Mouse (Mus musculus): ENCODE results near the gene Pkn1. TPM values are rescaled to one million over a fixed set of nuclear protein-coding genes. Genes with fewer than 3 reads are reported as not detected.

Pkn1 gene
- polyA plus RNA-seq (2014; fragmentation: Nextera tagmentation; extraction: Ambion mirVana) = 18.6 and 20.3 TPM in 2 replicates

DNA sequence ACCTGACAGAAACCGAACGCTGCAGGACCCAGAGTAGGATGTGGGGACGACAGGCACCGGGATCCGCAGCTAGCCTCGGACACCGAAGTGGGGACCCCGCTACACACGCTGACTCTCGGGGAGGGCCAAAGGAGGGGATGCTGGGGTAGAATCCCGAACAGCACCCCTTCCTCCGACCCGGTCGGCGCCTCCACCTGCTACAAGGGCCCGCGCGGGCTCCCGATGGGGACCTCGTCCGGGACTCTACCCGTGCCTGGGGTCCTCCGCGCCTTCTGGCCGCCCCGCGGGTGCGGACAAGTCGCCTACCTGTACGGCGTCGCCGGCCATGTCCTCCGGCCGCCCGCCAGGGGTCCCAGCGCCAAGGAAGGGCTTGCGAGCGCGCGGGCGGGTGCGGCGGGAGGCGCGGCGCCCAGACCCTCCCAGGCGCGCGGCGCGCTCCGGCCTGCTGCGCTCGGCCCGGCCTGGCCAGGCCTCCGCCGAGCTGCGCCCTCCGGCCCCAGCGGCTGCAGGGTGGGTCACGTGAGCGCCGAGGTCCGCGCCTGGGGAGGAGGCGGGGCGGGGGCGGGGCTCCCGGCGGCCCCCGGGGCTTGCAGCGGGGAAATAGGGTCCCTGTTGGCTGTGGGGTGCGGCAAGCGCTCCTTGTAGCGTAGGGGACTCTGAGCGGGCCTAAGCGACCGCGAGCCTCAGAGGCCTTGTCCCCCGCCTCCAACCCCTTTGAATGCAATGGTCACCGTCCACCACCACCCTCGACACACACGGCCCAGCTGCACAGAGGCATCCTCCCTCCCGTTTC, at the start of gene Pkn1:
TSS of gene Pkn1 (minus strand) at position 519 of the 793 bp plus-strand sequence.
- Histone ChIP-seq H3K9ac (ENCODE audit: low read length) (peak within 1 kb of the TSS; percentile 95), H3K4me3 (ENCODE audit: low read depth, low read length) (peak within 1 kb of the TSS; percentile 85), H3K36me3 (ENCODE audit: control insufficient read depth, insufficient read depth, low read length) (no peaks in the 10 kb centered on the region), H3K27me3 (ENCODE audit: control insufficient read depth, insufficient read depth, low read length) (no peaks in the 10 kb centered on the region), H3K4me2 (peak within 1 kb of the TSS; percentile 97), H3K27ac (ENCODE audit: low read depth, low read length) (peak within 1 kb of the TSS; percentile 56), H3K4me1 (ENCODE audit: control insufficient read depth, insufficient read depth, low read length) (peaks cover 20% of the 10 kb centered on the region), H3K9me3 (ENCODE audit: control insufficient read depth, low read length) (no peaks in the 10 kb centered on the region)
- under 1% methylated on average over 77 of the region's 85 CpGs for WGBS
- DNase-seq (ENCODE audit: low spot score, missing footprints) = peak; percentile 97
- peak; percentile 96 for ATAC-seq (ENCODE audit: low FRiP score)

DNA sequence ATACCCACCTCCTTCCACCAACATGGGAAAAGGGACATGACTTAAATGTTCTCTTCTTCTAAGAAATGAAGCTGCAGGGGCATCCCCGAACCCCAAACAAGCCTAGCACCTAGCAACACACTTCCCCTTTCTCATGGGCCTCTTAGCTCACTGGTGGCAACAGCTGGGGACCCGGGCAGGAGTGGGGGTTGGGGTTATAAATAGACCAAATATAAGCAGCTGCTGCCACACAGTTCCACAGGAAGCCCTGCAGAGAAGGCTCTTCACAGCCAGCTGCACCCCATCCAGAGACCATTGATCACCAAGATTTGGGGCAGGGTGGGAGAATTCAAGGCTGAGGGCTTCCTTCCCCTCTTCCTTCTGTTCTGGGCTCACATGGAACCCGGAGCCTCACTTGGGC, 49.7 kb upstream of the Pkn1 start:
- no peak for ATAC-seq (ENCODE audit: low FRiP score)
- Histone ChIP-seq H3K4me2 (no peak overlapping the region), H3K36me3 (ENCODE audit: control insufficient read depth, insufficient read depth, low read length) (no peaks in the 10 kb centered on the region), H3K9me3 (ENCODE audit: control insufficient read depth, low read length) (no peaks in the 10 kb centered on the region), H3K4me1 (ENCODE audit: control insufficient read depth, insufficient read depth, low read length) (peaks cover 4% of the 10 kb centered on the region), H3K27me3 (ENCODE audit: control insufficient read depth, insufficient read depth, low read length) (peaks cover 8% of the 10 kb centered on the region), H3K9ac (ENCODE audit: low read length) (no peak overlapping the region), H3K27ac (ENCODE audit: low read depth, low read length) (no peak overlapping the region), H3K4me3 (ENCODE audit: low read depth, low read length) (no peak overlapping the region)
- DNase-seq (ENCODE audit: low spot score, missing footprints) = no peak
- 47% methylated on average over 3 of the region's 3 CpGs for WGBS

DNA sequence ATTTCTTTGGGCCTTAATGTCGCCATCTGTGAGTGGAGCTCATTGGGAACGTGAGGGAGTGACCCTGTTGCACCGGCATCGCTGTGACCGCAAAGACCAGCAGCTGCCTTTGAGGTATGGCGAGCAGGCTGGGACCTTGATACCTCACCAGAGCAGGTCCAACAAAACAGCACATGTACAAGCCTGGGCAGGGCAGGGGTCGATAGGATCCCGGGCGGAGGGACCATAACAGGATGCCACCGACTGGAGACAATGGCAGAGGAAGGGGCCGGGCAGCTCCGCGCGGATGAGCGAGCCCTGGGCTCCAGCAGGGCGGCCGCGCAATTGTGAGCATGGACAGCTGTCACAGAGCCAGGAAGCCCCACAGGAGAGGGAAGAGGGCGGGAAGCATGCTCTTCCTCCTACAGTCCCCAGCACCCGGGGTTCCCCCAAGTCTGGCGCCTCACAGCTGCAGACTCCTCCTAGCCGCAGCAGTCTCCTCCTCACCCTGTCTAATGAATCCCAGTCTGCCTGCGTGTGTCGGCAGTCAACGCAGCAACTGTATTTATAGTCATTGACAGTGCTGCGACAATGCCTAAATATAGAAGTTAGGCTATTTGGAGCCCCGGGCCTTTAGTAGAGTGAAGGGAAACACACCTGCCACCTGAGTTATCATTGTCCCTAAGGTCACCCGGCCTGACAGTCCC, 48.8 kb upstream of the Pkn1 start:
- peak; percentile 94 for DNase-seq (ENCODE audit: low spot score, missing footprints)
- WGBS = 3% methylated on average over 26 of the region's 28 CpGs
- H3K4me2 ChIP-seq = peak overlapping the region; percentile 59
- peak overlapping the region; percentile 32 for H3K4me3 ChIP-seq (ENCODE audit: low read depth, low read length)
- peak; percentile 78 for ATAC-seq (ENCODE audit: low FRiP score)
- no peak overlapping the region for H3K27ac ChIP-seq (ENCODE audit: low read depth, low read length)
- H3K9ac ChIP-seq (ENCODE audit: low read length) = peak overlapping the region; percentile 26
- no peaks in the 10 kb centered on the region for H3K9me3 ChIP-seq (ENCODE audit: control insufficient read depth, low read length)
- H3K4me1 ChIP-seq (ENCODE audit: control insufficient read depth, insufficient read depth, low read length) = peaks cover 4% of the 10 kb centered on the region
- peaks cover 8% of the 10 kb centered on the region for H3K27me3 ChIP-seq (ENCODE audit: control insufficient read depth, insufficient read depth, low read length)
- H3K36me3 ChIP-seq (ENCODE audit: control insufficient read depth, insufficient read depth, low read length) = no peaks in the 10 kb centered on the region

DNA sequence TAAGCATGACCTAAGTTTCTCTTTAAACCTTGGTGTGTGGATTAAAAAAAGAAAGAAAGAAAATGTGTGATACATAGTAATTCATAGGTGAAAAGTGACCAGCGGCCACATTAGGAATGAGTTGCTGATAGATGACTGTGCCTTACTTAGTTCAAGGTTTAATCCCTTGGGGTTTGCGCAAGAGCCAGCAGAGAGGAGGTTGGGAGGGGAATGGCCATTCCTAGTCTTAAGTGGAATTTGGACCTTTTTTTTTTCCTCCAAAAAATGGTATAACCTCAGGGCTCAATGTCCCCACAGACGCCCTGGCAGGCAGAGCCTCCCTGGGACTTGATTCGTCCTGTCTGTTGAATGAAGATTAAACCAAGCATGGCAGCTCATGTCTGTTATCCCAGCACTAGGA, 45.1 kb upstream of the Pkn1 start:
- no peak overlapping the region for H3K4me2 ChIP-seq
- peaks cover 37% of the 10 kb centered on the region for H3K27me3 ChIP-seq (ENCODE audit: control insufficient read depth, insufficient read depth, low read length)
- DNase-seq (ENCODE audit: low spot score, missing footprints) (no peak), ATAC-seq (ENCODE audit: low FRiP score) (no peak)
- H3K36me3 ChIP-seq (ENCODE audit: control insufficient read depth, insufficient read depth, low read length) = no peaks in the 10 kb centered on the region
- peaks cover 4% of the 10 kb centered on the region; the same call in 1 of the 2 replicates for H3K4me1 ChIP-seq (ENCODE audit: control insufficient read depth, insufficient read depth, low read length)
- no peak overlapping the region for H3K9ac ChIP-seq (ENCODE audit: low read length)
- no peak overlapping the region for H3K4me3 ChIP-seq (ENCODE audit: low read depth, low read length)
- H3K27ac ChIP-seq (ENCODE audit: low read depth, low read length) = no peak overlapping the region
- no peaks in the 10 kb centered on the region for H3K9me3 ChIP-seq (ENCODE audit: control insufficient read depth, low read length)
- 72% methylated on average over 4 of the region's 4 CpGs for WGBS

DNA sequence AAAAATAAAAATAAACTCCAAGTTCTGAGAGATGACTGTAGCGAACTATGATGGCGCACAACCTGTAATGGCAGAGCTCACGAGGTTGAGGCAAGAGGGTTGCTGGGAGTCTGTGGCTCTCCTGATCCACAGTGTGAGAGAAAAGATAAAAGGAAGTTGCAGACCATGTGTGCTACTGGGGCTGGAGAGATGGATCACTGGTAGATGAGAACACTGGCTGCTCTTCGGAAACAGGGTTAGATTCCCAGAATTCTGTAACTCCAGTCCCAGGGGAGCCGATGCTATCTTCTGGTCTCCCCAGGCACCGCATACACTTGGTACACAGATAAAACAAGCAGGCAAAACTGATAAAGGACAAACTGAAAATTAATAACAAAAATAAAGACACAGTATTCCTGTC, 44.0 kb upstream of the Pkn1 start:
- no peaks in the 10 kb centered on the region for H3K36me3 ChIP-seq (ENCODE audit: control insufficient read depth, insufficient read depth, low read length)

DNA sequence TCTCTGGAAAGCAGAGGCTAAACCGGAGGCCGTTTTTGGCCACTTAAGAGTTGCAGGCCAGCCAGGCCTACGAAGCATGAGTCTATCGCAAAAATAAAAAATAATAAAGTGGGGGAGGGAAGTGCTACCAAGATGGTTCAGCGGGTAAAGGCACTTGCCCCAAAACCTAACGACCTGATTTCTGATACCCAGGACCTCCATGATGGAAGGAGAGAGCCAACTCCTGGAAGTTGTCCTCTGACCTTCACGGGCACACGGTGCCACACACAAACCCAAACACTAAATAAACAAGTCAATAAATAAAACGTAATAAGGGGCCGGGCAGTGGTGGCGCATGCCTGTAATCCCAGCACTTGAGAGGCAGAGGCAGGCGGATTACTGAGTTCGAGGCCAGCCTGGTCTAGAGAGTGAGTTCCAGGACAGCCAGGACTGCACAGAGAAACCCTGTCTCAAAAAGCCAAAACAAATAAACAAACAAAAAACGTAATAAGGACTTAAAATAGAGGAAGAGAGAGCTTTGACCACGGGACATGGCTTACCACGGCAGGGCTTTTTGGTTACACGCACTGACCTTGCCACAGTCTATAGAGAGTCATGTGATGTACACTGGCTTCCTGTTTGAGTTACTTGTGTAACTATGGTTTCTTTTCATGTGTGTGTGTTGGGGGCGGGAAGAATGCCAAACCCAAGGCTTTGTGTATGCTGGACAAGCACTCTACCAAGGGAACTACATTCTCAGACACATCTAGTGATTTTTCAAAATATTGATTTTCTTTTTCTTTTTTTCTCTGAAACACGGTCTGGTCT, 43.1 kb upstream of the Pkn1 start:
- ATAC-seq (ENCODE audit: low FRiP score) = no peak
- peak overlapping the region; percentile 67; the same call in 1 of the 2 replicates for H3K4me2 ChIP-seq
- H3K9ac ChIP-seq (ENCODE audit: low read length) = no peak overlapping the region
- H3K27me3 ChIP-seq (ENCODE audit: control insufficient read depth, insufficient read depth, low read length) = peaks cover 28% of the 10 kb centered on the region
- H3K4me3 ChIP-seq (ENCODE audit: low read depth, low read length) = no peak overlapping the region
- H3K9me3 ChIP-seq (ENCODE audit: control insufficient read depth, low read length) = no peaks in the 10 kb centered on the region
- H3K4me1 ChIP-seq (ENCODE audit: control insufficient read depth, insufficient read depth, low read length) = peaks cover 4% of the 10 kb centered on the region; the same call in 1 of the 2 replicates
- 73% methylated on average over 19 of the region's 19 CpGs for WGBS
- H3K36me3 ChIP-seq (ENCODE audit: control insufficient read depth, insufficient read depth, low read length) = no peaks in the 10 kb centered on the region
- DNase-seq (ENCODE audit: low spot score, missing footprints) = no peak
- no peak overlapping the region for H3K27ac ChIP-seq (ENCODE audit: low read depth, low read length)

More for the DNA sequence above, 44.0 kb upstream of the Pkn1 start:
- peaks cover 28% of the 10 kb centered on the region for H3K27me3 ChIP-seq (ENCODE audit: control insufficient read depth, insufficient read depth, low read length)
- no peak overlapping the region for H3K4me3 ChIP-seq (ENCODE audit: low read depth, low read length)
- no peak overlapping the region for H3K27ac ChIP-seq (ENCODE audit: low read depth, low read length)
- no peak overlapping the region for H3K9ac ChIP-seq (ENCODE audit: low read length)
- no peaks in the 10 kb centered on the region for H3K9me3 ChIP-seq (ENCODE audit: control insufficient read depth, low read length)
- peaks cover 4% of the 10 kb centered on the region; the same call in 1 of the 2 replicates for H3K4me1 ChIP-seq (ENCODE audit: control insufficient read depth, insufficient read depth, low read length)
- DNase-seq (ENCODE audit: low spot score, missing footprints) = no peak
- no peak overlapping the region for H3K4me2 ChIP-seq
- 92% methylated on average over 6 of the region's 6 CpGs for WGBS
- no peak for ATAC-seq (ENCODE audit: low FRiP score)

DNA sequence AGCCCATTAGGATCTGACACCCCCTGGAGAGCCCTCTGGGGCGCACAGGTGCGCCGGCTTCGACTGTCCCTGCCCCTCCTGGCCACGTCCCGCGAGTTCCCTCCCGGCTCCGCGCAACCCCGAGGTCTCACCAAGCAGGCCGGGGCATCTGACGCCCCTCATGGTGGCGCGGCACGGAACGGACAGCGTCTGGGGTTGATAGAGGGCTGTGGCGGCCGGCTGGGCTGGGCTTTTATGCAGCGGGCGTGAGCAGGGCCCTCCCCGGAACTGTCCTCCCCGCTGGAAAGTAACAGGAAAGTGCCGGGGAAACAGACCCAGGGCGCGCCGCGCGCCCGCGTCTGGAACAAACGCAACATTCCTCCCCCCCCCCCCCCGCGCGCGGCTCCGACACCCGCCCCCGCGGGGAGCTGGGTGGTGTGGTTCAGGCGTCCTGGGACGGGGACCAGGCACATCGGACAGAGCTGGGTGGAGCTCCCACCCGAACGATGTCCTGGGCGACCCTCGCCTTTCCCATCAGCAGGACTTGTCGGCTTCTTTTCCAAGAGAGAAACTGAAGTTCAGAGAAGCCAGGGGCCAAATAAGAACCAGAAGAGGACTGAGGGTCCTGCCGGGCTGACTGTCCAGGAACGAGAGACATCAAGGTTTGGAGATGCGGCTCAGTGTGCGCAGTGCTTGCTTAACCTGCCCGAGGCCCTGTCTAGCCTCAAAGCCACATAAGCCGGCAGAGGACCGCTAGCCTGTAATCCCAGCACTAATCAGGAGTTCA, 42.2 kb upstream of the Pkn1 start, which contains the start of gene Adgre5:
TSS of gene Adgre5 (minus strand) at position 351 of the 766 bp plus-strand sequence.
- Histone ChIP-seq H3K27me3 (ENCODE audit: control insufficient read depth, insufficient read depth, low read length) (peaks cover 28% of the 10 kb centered on the region), H3K36me3 (ENCODE audit: control insufficient read depth, insufficient read depth, low read length) (no peaks in the 10 kb centered on the region), H3K9ac (ENCODE audit: low read length) (peak within 1 kb of the TSS; percentile 68), H3K4me2 (peak within 1 kb of the TSS; percentile 67), H3K27ac (ENCODE audit: low read depth, low read length) (no peak within 1 kb of the TSS), H3K4me3 (ENCODE audit: low read depth, low read length) (peak within 1 kb of the TSS; percentile 44), H3K4me1 (ENCODE audit: control insufficient read depth, insufficient read depth, low read length) (peaks cover 4% of the 10 kb centered on the region; the same call in 1 of the 2 replicates), H3K9me3 (ENCODE audit: control insufficient read depth, low read length) (no peaks in the 10 kb centered on the region)
- 1% methylated on average over 44 of the region's 56 CpGs for WGBS
- ATAC-seq (ENCODE audit: low FRiP score) (peak; percentile 59), DNase-seq (ENCODE audit: low spot score, missing footprints) (peak; percentile 93)

DNA sequence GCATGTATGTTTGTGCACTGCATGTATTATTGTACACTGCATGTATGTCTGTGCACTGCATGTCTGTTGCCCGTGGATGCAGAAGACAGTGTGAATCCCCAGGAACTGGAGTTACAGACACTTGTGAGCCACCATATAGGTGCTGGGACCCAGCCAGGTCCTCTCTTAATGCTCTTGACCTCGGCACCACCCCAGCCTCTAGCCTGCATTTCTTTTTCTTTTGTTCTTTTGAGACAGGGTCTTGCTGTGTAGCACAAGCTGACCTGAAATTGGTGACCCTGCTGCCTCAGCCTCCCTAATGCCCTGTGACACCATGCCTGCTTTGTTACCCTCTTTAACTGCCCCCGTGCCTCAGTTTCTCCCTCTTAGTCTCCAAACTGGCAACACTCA, 41.6 kb upstream of the Pkn1 start:
- H3K9ac ChIP-seq (ENCODE audit: low read length) = peak overlapping the region; percentile 68
- H3K4me3 ChIP-seq (ENCODE audit: low read depth, low read length) = peak overlapping the region; percentile 44
- H3K27ac ChIP-seq (ENCODE audit: low read depth, low read length) = no peak overlapping the region
- no peaks in the 10 kb centered on the region for H3K36me3 ChIP-seq (ENCODE audit: control insufficient read depth, insufficient read depth, low read length)
- 29% methylated on average over 3 of the region's 3 CpGs for WGBS
- ATAC-seq (ENCODE audit: low FRiP score) = no peak; the same call in 1 of the 2 replicates
- peaks cover 28% of the 10 kb centered on the region for H3K27me3 ChIP-seq (ENCODE audit: control insufficient read depth, insufficient read depth, low read length)
- peaks cover 4% of the 10 kb centered on the region; the same call in 1 of the 2 replicates for H3K4me1 ChIP-seq (ENCODE audit: control insufficient read depth, insufficient read depth, low read length)
- H3K4me2 ChIP-seq = peak overlapping the region; percentile 67
- H3K9me3 ChIP-seq (ENCODE audit: control insufficient read depth, low read length) = no peaks in the 10 kb centered on the region
- DNase-seq (ENCODE audit: low spot score, missing footprints) = no peak
